Mouse (Mus musculus) embryonic facial prominence, embryonic 14.5 days (tissue): ENCODE measurements at regions not wholly inside any gene's neighbourhood (a gene's known extent, or its start where the extent isn't known, plus 50 kb on each side); places are given as distances from the start of the nearest gene placed in this dataset.

Experiments used
- ATAC-seq: fragments of 200-750 bp; cut with Nextera tagmentation; 2 replicates; pipeline ENCODE4 v1.8.0; 2017; ENCODE audit warnings: low read depth, moderate number of reproducible peaks, moderate TSS enrichment
- DNase-seq: peaks from one replicate; pipeline ENCODE4 v3.0.0-alpha.2; 2015; ENCODE audit warnings: low spot score
- H3K27ac ChIP-seq: fragments of 300-500 bp; sonication (generic); replicated peaks from 2 replicates; pipeline ENCODE4 v1.5.1; 2014; ENCODE audit warnings: low read depth, mild to moderate bottlenecking, low read length, moderate library complexity
- H3K27me3 ChIP-seq: fragments of 300-500 bp; sonication (generic); replicated peaks from 2 replicates; pipeline ENCODE4 v1.6.1; 2014; ENCODE audit warnings: low read length; ENCODE audit not compliant: control insufficient read depth, insufficient read depth
- H3K36me3 ChIP-seq: fragments of 300-500 bp; sonication (generic); 2 replicates; pipeline ENCODE4 v1.6.1; 2014; ENCODE audit warnings: low read length, mixed read lengths; ENCODE audit not compliant: control insufficient read depth, insufficient read depth
- H3K4me1 ChIP-seq: fragments of 300-500 bp; sonication (generic); 2 replicates; pipeline ENCODE4 v1.6.1; 2014; ENCODE audit warnings: antibody characterized with exemption, low read length; ENCODE audit not compliant: control insufficient read depth, insufficient read depth
- H3K4me2 ChIP-seq: fragments of 300-500 bp; sonication (generic); 2 replicates; pipeline ENCODE4 v1.6.1; 2014; ENCODE audit warnings: low read depth, mild to moderate bottlenecking, low read length, moderate library complexity, mixed read lengths
- H3K4me3 ChIP-seq: fragments of 300-500 bp; sonication (generic); 2 replicates; pipeline ENCODE4 v1.5.1; 2014; ENCODE audit warnings: low read depth, mild to moderate bottlenecking, low read length
- H3K9ac ChIP-seq: fragments of 300-500 bp; sonication (generic); 2 replicates; pipeline ENCODE4 v1.6.1; 2014; ENCODE audit warnings: low read depth, mild to moderate bottlenecking, low read length, moderate library complexity, mixed read lengths
- H3K9me3 ChIP-seq: fragments of 300-500 bp; sonication (generic); 2 replicates; pipeline ENCODE4 v1.6.1; 2016; ENCODE audit warnings: low read length; ENCODE audit not compliant: control insufficient read depth
- WGBS: fragments of 180-500 bp; shearing (Covaris S2); extraction: QIAGEN DNeasy Blood & Tissue Kit; methylation state at CpG from one replicate; pipeline ENCODE4 v1.1.7; 2014; 5-methylcytosine and 5-hydroxymethylcytosine counted together

DNA sequence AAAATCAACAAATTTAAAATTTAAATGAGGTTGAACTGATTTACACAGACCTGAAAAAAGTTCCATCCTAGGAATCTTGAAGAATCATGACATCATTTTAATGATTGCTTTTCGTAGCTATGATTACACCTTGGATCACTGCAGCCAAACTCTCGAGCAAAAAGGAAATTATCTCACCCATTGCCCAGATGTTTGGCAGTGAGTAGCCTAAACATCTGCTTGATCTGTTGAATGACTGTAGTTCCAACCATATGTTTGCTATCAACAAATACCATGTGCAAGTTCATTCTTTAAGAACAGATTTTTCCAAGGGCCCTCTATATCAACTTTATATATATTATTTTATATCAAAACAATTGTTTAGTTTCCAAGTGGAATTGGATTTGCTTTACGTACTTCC lies 296.6 kb downstream of the Dmac1 start:
- DNase-seq (peak; percentile 66), ATAC-seq (no peak)
- Histone ChIP-seq H3K4me1 (no peaks in the 10 kb centered on the region), H3K27ac (no peak overlapping the region), H3K9ac (no peak overlapping the region), H3K9me3 (no peaks in the 10 kb centered on the region), H3K36me3 (no peaks in the 10 kb centered on the region), H3K27me3 (no peaks in the 10 kb centered on the region), H3K4me2 (no peak overlapping the region), H3K4me3 (no peak overlapping the region)
- 37% methylated on average over 3 of the region's 3 CpGs for WGBS

DNA sequence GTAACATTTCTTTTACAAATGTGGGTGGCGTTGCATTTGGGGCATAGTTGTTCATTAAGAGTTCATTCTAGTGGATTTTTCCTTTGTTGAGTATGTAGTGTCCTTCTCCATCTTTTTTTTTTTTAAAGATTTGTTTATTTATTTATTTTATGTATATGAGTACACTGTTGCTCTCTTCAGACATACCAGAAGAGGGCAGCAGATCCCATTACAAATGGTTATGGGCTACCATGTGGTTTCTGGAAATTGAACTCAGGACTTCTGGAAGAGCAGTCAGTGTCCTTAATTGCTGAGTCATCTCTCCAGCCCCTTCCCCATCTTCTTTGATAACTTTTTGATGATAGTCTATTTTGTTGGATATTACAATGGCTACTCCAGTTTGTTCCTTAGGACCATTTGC lies 306.0 kb downstream of the Dmac1 start:
- no peak for DNase-seq
- H3K27me3 ChIP-seq, result no peaks in the 10 kb centered on the region
- WGBS, result 85% methylated on average over 1 of the region's 1 CpGs
- H3K4me3 ChIP-seq, result no peak overlapping the region
- no peak overlapping the region for H3K4me2 ChIP-seq
- H3K4me1 ChIP-seq, result no peaks in the 10 kb centered on the region
- no peak overlapping the region for H3K9ac ChIP-seq
- no peaks in the 10 kb centered on the region for H3K36me3 ChIP-seq
- no peak for ATAC-seq
- no peaks in the 10 kb centered on the region for H3K9me3 ChIP-seq
- no peak overlapping the region for H3K27ac ChIP-seq
